Mouse (Mus musculus) frontal cortex, adult (tissue): ENCODE measurements at regions not wholly inside any gene's neighbourhood (a gene's known extent, or its start where the extent isn't known, plus 50 kb on each side); places are given as distances from the start of the nearest gene placed in this dataset.

Experiments
- ATAC-seq: cut with Nextera tagmentation; 2 replicates; pipeline ENCODE4 v1.9.2; 2017; ENCODE audit warnings: mild to moderate bottlenecking, moderate library complexity, mixed read lengths; ENCODE audit not compliant: low TSS enrichment

GRCm38 (mm10) chr4:68382007-68382406, 572.2 kb downstream of the Brinp1 start:
- ATAC-seq, result peak; percentile 84

- peak; percentile 91 for ATAC-seq
Measured at GRCm38 (mm10) chr4:68367983-68368382, 586.2 kb downstream of the Brinp1 start.

GRCm38 (mm10) chr4:68319575-68319974, 634.6 kb downstream of the Brinp1 start:
- ATAC-seq, result no peak

GRCm38 (mm10) chr4:68312751-68313150, 641.4 kb downstream of the Brinp1 start:
- ATAC-seq, result no peak

- ATAC-seq, result no peak
Measured at GRCm38 (mm10) chr4:68284845-68285244, 669.4 kb downstream of the Brinp1 start.

GRCm38 (mm10) chr4:68280903-68281302, 673.3 kb downstream of the Brinp1 start:
- ATAC-seq, result peak; percentile 96

GRCm38 (mm10) chr4:68275063-68275708, 679.0 kb downstream of the Brinp1 start:
- no peak for ATAC-seq
